Mouse (Mus musculus): Measurements from ENCODE around the gene Ern1. TPM values are rescaled to one million over a fixed set of nuclear protein-coding genes. Genes with fewer than 3 reads are reported as not detected.
"Not testable (repeated sequence)": the region's sequence is repeated elsewhere in the genome, so short reads cannot be mapped to it uniquely, and the experiment has no call there.

Ern1 gene
- total RNA-seq, 2 experiments from 2014 or later, result 10.4 to 11.3 TPM

DNA sequence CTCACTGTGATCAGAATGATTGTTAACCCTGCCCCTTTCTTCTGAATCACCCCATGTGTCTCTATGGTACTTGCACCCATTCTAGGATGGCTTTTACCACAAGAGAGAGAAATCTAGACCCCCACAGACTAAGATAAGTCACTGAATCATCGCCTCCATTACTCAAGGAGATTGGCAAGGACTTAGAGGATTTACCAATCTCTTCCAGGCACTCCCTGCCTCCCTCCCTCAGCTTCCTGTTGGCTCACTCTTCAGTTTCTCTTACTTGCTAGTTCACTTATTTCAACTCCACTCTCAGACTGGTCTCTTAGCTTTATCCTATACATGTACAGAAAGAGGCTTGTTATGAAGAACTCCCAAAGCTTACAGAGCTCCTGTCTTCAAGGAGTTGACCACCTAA, 12.3 kb downstream of the Ern1 start:
- no peak for DNase-seq (ENCODE audit: extremely low spot score in 1 of 2, low spot score in 2 of 2)
- TF ChIP-seq CTCF (IDR thresholded peaks at IDR 0.05), result no peak
- intact Hi-C loops (cut with DNase I), result no loop called here

DNA sequence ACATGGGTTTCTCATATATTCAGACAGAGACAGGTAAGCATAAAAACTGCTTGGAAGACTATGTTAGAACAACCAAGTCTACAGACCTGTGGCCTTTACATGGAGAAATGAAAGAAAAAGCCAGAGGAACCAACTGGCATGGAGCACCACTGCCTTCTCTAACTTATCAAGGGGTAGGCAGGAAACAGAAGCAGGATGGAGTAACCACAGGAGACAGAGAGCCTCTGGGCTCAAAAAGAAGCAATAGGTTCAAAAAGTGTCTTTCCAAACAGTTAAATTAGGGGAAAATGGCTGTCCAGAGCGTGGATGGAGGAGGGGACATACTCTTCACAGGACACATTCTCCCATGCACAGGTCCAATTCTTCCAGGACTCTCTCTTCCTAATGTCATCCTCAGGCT, 16.0 kb downstream of the Ern1 start:
- Histone ChIP-seq H3K4me3 (no peak overlapping the region), H3K27ac (no peak overlapping the region)
- no peak for TF ChIP-seq CTCF (IDR thresholded peaks at IDR 0.05)
- DNase-seq (ENCODE audit: extremely low spot score in 1 of 2, low spot score in 2 of 2), result no peak
- intact Hi-C loops (cut with DNase I), result no loop called here

More for the DNA sequence above, 12.3 kb downstream of the Ern1 start:
- Histone ChIP-seq H3K27ac (no peak overlapping the region), H3K4me3 (no peak overlapping the region)

DNA sequence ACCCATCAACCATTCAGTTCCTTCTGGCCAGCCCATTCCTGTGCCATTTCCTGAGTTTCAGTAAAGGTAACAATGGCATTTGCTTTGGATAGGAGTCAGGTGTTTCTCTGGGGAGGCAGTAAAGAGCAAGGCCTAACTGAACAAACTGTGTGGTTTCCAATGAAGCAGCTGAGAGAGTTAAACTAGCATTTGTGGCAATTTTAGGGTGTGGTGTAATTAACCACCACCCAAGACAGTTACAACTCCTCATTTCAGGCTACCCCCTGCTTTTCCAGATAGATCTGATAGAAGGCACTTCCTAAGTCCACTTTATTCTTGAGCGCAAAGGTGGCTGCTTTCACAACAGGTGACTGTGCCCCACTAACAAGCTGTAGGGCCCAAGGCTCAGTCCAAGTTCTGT, 19.1 kb downstream of the Ern1 start:
- DNase-seq (ENCODE audit: extremely low spot score in 1 of 2, low spot score in 2 of 2), result no peak
- intact Hi-C loops (cut with DNase I), result no loop called here
- no peak overlapping the region for H3K4me3 ChIP-seq
- TF ChIP-seq CTCF (IDR thresholded peaks at IDR 0.05), result no peak
- no peak overlapping the region for H3K27ac ChIP-seq

DNA sequence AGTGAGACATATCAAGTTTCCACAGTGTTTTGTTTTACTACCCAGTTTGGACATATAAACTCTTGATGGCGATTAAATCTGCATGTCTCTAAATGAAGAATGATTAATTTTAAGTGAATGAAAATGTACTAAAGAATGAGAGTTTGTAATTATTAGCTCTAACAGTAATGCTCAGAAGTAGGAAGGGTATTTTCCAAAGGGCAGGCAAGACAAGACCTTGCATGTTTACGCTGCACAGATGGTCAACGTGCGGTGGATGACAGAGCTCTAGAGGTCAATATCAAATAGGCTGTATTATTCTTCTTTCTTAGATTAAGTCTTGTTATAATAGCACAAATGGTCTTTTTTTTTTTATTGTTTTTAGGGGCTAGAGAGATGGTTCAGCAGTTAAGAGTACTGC, 21.7 kb downstream of the Ern1 start:
- H3K4me3 ChIP-seq, result no peak overlapping the region
- intact Hi-C loops (cut with DNase I), result no loop called here
- TF ChIP-seq CTCF (IDR thresholded peaks at IDR 0.05), result no peak
- no peak for DNase-seq (ENCODE audit: extremely low spot score in 1 of 2, low spot score in 2 of 2)
- H3K27ac ChIP-seq, result no peak overlapping the region

DNA sequence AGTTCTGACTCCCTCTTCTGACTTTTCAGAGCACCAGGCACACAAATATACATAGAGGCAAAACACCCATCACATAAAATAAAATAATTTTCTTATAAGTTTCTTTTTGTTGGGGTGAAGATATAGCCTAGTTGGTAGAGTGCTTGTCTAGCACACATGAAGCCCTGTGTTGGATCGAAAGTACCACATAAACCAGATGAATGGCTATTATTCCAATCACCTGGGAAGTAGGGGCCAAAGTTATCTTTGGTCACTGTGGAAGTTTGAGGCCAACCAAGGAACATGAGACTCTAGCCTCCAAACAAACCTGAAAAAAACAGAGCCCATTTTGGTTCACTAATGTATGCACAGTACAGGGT, 22.1 kb downstream of the Ern1 start:
- Histone ChIP-seq H3K27ac (no peak overlapping the region), H3K4me3 (no peak overlapping the region)
- DNase-seq (ENCODE audit: extremely low spot score in 1 of 2, low spot score in 2 of 2), result no peak
- TF ChIP-seq CTCF (IDR thresholded peaks at IDR 0.05), result no peak
- intact Hi-C loops (cut with DNase I), result no loop called here

DNA sequence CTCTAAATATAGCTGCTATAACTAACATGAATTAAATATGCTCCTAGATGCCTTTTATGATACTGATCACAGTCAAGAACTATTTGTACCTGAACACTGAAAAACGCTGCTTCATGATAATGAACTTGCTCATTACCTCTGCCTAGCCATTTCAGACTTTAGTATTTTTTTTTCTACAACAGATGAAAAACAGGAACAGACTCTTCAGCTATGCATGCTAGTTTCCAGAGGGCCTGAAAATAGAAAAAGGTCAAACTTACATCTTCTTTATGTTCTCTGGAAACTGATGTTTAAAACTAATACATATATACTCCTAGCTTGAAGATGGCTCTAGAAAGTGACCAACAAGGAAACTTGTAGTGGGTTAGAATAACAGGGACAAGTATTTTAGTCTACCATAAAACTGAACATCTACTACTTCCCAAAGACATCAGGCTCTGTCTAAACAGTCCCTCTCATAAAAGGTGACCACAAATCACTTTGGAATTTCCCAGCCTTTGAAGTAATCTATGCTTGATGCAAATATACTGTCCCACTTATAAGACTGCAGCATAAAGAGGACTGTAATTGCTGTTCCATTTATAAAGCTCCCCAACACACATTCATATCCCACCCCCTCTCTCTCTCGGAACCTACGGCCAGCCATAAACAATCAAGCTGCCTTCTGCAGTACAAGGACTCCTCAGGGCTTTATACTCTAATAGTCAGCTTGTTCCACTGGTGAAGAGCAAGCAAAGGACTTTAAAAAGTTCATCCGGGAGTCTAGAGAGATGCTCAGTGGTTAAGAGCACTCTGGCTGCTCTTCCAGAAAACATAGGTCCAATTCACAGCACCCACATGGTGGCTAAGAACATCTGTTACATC, 22.7 kb downstream of the Ern1 start:
- DNase-seq (ENCODE audit: extremely low spot score in 1 of 2, low spot score in 2 of 2), result no peak
- no peak for TF ChIP-seq CTCF (IDR thresholded peaks at IDR 0.05)
- 0 out of 2 replicates have a peak overlapping the region, but pooled peaks have one; percentile 34 for H3K27ac ChIP-seq
- no peak overlapping the region for H3K4me3 ChIP-seq
- intact Hi-C loops (cut with DNase I), result no loop called here

DNA sequence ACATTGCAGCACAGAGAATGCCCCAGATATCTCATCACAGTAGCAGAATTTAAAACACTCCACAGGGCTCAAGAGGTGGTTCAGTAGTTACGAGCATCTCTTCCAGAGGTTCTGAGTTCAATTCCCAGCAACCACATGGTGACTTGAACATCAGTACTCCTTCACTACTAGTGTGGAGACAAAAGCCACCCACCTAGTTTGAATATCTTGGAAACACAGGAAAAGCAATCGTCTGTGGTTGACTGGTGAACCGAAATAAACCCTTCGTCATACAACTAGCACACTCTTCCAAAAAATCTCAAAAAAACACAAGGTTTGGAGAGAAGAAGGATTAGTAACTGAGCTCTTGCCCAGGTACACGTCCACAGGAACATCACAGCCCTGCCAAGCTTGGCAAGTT, 23.8 kb downstream of the Ern1 start:
- TF ChIP-seq CTCF (IDR thresholded peaks at IDR 0.05), result no peak
- no peak for DNase-seq (ENCODE audit: extremely low spot score in 1 of 2, low spot score in 2 of 2)
- intact Hi-C loops (cut with DNase I), result no loop called here
- no peak overlapping the region for H3K27ac ChIP-seq
- H3K4me3 ChIP-seq, result no peak overlapping the region

DNA sequence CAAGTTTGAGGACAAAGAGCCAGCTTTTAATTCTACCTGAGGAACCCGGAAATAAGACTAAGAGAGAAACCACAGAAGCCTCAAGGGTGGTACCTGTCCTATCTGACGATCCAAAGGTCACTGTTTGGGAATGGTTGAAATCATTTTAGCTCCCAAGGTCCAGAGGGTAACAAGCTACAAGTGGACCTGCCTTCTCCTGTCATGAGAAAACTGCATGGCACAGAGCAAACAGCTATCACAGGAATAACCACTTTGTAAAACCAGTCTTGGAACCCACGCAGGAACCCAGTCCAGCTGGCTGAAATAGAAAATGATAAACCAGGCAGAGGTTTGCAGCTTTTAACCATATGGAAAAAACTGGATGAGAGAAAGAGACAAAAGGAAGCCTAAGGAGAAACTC, 25.3 kb downstream of the Ern1 start:
- no peak for TF ChIP-seq CTCF (IDR thresholded peaks at IDR 0.05)
- intact Hi-C loops (cut with DNase I), result no loop called here
- no peak for DNase-seq (ENCODE audit: extremely low spot score in 1 of 2, low spot score in 2 of 2)
- Histone ChIP-seq H3K27ac (no peak overlapping the region; the same call in 1 of the 2 replicates), H3K4me3 (no peak overlapping the region)

DNA sequence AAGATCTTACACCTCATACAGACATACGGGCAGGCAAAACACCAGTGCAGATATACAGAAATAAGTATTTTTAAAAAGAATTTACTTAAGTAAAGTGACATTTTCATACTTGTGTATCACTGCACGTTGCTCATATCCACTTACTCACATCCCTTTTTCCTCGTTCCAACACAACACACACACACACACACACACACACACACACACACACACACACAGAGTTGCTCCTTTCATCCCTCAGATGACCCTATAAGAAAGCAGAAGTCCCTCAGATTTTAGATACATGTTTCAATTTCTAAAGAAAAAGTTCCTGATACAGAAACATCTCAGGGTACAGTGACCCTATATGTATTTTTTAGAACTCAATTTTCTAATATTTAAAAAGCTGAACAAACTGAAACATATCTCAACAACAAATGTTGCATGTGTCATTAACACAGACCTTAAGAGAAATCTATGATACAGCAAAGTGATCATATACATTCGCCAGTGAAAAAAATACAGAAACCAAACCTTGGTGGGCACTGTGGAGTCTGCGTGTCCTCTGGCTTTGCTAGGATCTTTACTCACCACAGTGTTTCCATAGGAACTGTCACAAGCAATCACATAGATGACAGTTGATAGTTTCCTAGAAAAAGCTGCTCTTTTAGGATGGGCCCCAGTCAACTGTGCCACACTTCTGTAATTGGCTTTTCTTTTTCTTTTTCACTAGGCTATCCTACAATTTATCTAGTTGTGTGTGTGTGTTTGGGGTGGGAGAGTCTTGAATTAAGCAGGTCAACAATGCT, 26.3 kb downstream of the Ern1 start:
- intact Hi-C loops (cut with DNase I), result no loop called here

DNA sequence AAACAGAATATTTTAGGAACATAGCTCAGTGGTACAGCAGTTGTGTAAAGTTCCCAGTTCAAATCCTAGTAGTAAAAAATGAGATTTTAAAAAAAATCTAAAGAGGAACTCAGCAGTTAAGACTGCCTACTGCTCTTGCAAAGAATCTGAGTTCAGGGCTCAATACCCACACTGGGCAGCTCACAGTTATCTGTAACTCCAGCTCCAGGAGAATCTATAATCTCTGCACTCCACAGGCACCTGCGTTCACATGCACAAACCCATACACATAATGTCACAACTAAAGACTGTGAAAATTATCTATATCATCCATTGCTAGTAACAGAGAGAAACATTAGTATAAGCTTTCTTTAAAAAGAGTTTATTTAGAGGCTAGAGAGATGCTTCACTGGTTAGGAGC, 27.0 kb downstream of the Ern1 start:
- intact Hi-C loops (cut with DNase I), result no loop called here
- TF ChIP-seq CTCF (IDR thresholded peaks at IDR 0.05), result no peak

More for the DNA sequence above, 26.3 kb downstream of the Ern1 start:
- TF ChIP-seq CTCF (IDR thresholded peaks at IDR 0.05), result no peak
- no peak for DNase-seq (ENCODE audit: extremely low spot score in 1 of 2, low spot score in 2 of 2)
- Histone ChIP-seq H3K27ac (no peak overlapping the region), H3K4me3 (no peak overlapping the region)

DNA sequence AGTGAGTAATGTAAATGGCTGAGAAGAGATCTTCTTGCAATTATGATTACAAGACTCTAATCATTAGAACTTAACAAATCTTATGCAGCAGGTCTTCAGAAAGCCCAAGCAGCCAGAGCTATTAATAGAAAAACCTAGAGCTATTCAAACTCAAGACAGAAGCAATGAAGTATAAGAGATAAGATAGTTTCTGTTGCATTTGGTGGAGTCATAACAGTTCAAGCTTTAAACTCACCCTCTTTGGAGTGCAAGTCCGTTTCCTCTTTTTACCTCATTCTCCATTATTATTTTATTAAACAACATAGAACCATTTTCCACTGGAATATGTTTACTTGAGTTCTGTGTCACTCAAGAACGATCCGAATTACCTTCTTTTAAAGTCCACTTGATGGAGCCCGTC, 29.1 kb downstream of the Ern1 start:
- intact Hi-C loops (cut with DNase I), result no loop called here
- Histone ChIP-seq H3K27ac (no peak overlapping the region), H3K4me3 (no peak overlapping the region)
- DNase-seq (ENCODE audit: extremely low spot score in 1 of 2, low spot score in 2 of 2), result no peak
- no peak for TF ChIP-seq CTCF (IDR thresholded peaks at IDR 0.05)

More for the DNA sequence above, 27.0 kb downstream of the Ern1 start:
- no peak for DNase-seq (ENCODE audit: extremely low spot score in 1 of 2, low spot score in 2 of 2)
- Histone ChIP-seq H3K4me3 (no peak overlapping the region), H3K27ac (no peak overlapping the region)

DNA sequence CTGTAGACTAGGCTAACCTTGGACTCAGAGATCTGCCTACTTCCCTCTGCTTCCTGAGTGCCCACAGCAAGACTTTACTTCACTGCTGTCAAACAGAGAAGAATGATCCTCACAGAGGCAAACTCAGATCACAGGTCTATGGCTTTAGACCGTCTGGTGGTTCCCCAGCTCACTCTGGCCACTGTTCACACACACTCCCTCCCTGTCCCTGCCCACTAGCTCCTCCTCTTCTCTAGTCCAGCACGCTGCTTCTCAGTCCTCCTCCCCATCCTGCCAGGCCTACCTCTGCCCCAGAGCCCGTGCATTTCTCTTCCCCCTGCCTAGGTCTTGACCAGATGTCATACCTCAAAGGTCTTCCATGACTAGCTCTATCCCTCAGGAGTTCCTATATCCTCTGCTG, 44.0 kb downstream of the Ern1 start:
- H3K4me3 ChIP-seq, result no peak overlapping the region
- no peak for DNase-seq (ENCODE audit: extremely low spot score in 1 of 2, low spot score in 2 of 2)
- TF ChIP-seq CTCF (IDR thresholded peaks at IDR 0.05), result no peak
- intact Hi-C loops (cut with DNase I), result no loop called here
- no peak overlapping the region for H3K27ac ChIP-seq

DNA sequence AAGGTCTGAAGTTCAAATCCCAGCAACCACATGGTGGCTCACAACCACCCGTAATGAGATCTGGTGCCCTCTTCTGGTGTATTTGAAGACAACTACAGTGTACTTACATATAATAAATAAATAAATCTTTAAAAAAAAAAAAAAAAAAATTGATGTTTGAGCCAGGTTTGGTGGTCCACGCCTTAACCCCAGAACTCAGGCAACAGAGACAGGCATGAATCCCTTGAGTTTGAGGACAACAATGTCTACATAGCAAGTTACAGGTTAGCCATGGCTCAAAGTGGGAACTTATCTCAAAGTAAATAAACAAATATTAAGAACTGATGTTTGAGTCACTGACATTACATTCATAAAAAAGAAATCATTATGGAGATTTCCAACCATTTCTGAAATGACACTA, 45.1 kb downstream of the Ern1 start:
- H3K4me3 ChIP-seq; H3K27ac ChIP-seq; intact Hi-C loops (cut with DNase I); DNase-seq (ENCODE audit: extremely low spot score in 1 of 2, low spot score in 2 of 2): not testable (repeated sequence)
